Mouse (Mus musculus) lung, embryonic 14.5 days (tissue): Measurements from ENCODE around the gene S100a3. TPM values are rescaled to one million over a fixed set of nuclear protein-coding genes. Genes with fewer than 3 reads are reported as not detected.

Experiments used
- ATAC-seq: fragments of 200-750 bp; cut with Nextera tagmentation; 2 replicates; pipeline ENCODE4 v1.8.0; 2017; ENCODE audit warnings: mild to moderate bottlenecking, moderate TSS enrichment, moderate library complexity; ENCODE audit not compliant: insufficient read depth
- DNase-seq: peaks from one replicate; pipeline ENCODE4 v3.0.0-alpha.2; 2015
- H3K27ac ChIP-seq: fragments of 300-500 bp; sonication (generic); 2 replicates; pipeline ENCODE4 v1.5.1; 2014; ENCODE audit warnings: low read depth, mild to moderate bottlenecking, moderate library complexity
- H3K27me3 ChIP-seq: fragments of 300-500 bp; sonication (generic); 2 replicates; pipeline ENCODE4 v1.6.1; 2014; ENCODE audit warnings: low read length, control low read depth; ENCODE audit not compliant: insufficient read depth
- H3K36me3 ChIP-seq: fragments of 300-500 bp; sonication (generic); 2 replicates; pipeline ENCODE4 v1.6.1; 2014; ENCODE audit warnings: control low read depth; ENCODE audit not compliant: insufficient read depth
- H3K4me1 ChIP-seq: fragments of 300-500 bp; sonication (generic); 2 replicates; pipeline ENCODE4 v1.6.1; 2014; ENCODE audit warnings: antibody characterized with exemption, control low read depth; ENCODE audit not compliant: insufficient read depth
- H3K4me2 ChIP-seq: fragments of 300-500 bp; sonication (generic); 2 replicates; pipeline ENCODE4 v1.6.1; 2014; ENCODE audit warnings: mild to moderate bottlenecking
- H3K4me3 ChIP-seq: fragments of 300-500 bp; sonication (generic); 2 replicates; pipeline ENCODE4 v1.5.1; 2014; ENCODE audit warnings: low read depth, low read length
- H3K9ac ChIP-seq: fragments of 300-500 bp; sonication (generic); 2 replicates; pipeline ENCODE4 v1.6.1; 2014
- H3K9me3 ChIP-seq: fragments of 300-500 bp; sonication (generic); 2 replicates; pipeline ENCODE4 v1.6.1; 2016; ENCODE audit warnings: low read depth, low read length, control low read depth
- CTCF ChIP-seq: IDR thresholded peaks from 2 replicates; pipeline ENCODE4 v1.5.1; 2016; ENCODE audit warnings: antibody characterized with exemption, low read depth
- WGBS: fragments of 180-500 bp; shearing (Covaris S2); extraction: QIAGEN DNeasy Blood & Tissue Kit; methylation state at CpG from one replicate; pipeline ENCODE4 v1.1.7; 2014; 5-methylcytosine and 5-hydroxymethylcytosine counted together
- polyA plus RNA-seq: library from polyadenylated mRNA; unstranded; fragments of >200 nt; fragmentation: Nextera tagmentation; extraction: Ambion mirVana; gene quantifications from 2 replicates; pipeline ENCODE4 v1.2.1, GENCODE M21; 2014

The S100a3 gene
- polyA plus RNA-seq, 1 experiment from 2014 or later, result 0.49 TPM

DNA sequence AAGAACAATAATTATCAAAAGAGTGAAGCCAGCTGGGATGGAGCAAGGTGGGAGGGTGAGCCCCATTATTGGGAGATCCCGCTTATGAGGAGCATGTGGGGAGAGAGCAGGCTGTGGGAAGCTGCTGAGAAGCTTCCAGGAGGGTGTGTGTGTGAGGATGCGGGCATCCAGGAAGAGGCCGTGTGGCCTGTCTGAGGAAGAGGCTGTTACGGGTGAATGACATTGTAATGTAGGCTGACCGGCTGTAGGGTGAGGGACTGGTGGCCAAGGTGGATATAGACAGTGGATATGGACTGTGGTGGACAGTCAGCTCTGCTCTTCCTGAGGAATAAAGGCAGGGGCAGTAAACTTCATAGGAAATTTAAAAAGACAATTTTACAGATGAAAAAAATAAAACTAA is 65.1 kb downstream of the S100a3 start:
- Histone ChIP-seq H3K27me3 (no peaks in the 10 kb centered on the region), H3K4me3 (no peak overlapping the region), H3K9ac (no peak overlapping the region), H3K36me3 (no peaks in the 10 kb centered on the region), H3K4me2 (no peak overlapping the region), H3K4me1 (peaks cover 13% of the 10 kb centered on the region; the same call in 1 of the 2 replicates), H3K9me3 (no peaks in the 10 kb centered on the region), H3K27ac (peak overlapping the region; percentile 75)
- ATAC-seq (no peak), DNase-seq (no peak)
- 74% methylated on average over 5 of the region's 5 CpGs for WGBS
- no peak for TF ChIP-seq CTCF

DNA sequence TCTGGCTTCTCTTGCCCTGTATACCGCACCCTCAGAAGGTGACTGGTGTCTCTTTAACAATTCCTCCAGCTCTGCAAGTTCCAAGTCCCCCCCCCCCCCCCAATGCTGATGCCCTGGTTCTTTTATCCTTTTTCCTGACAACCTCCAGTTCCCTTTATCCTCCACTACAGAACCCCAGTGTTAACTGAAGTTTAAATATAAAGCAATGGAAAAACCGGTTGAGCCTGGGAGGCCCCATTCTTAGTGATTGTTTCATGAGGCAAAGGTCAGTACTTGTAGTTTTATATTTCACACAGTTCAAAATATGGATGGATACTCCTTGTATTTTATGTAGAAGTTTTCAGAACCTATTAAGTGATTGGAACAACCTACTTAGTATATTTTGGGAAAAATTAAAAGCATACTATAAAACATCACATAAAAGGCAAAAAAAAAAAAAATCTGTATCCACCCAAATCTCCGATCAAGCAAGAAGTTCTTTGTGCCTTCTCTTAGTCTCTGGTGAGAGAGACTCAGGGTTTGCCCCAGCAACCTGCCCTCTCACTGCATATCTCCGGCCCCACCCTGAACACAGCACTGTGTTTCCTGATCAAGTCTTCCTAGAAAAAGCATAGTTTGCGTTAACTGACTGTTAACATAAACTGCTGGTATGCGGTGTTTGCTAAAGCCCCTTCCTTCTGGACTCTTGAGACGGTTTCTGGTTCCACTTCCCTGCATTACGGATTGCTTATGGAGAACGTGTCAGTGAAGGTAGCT is 66.1 kb downstream of the S100a3 start:
- peaks cover 13% of the 10 kb centered on the region; the same call in 1 of the 2 replicates for H3K4me1 ChIP-seq
- no peaks in the 10 kb centered on the region for H3K9me3 ChIP-seq
- no peak for ATAC-seq
- peak overlapping the region; percentile 75 for H3K27ac ChIP-seq
- no peaks in the 10 kb centered on the region for H3K27me3 ChIP-seq
- H3K4me3 ChIP-seq, result no peak overlapping the region
- no peaks in the 10 kb centered on the region for H3K36me3 ChIP-seq
- H3K4me2 ChIP-seq, result no peak overlapping the region
- peak; percentile 51 for DNase-seq
- TF ChIP-seq CTCF, result no peak
- no peak overlapping the region for H3K9ac ChIP-seq
- WGBS, result 34% methylated on average over 9 of the region's 9 CpGs

DNA sequence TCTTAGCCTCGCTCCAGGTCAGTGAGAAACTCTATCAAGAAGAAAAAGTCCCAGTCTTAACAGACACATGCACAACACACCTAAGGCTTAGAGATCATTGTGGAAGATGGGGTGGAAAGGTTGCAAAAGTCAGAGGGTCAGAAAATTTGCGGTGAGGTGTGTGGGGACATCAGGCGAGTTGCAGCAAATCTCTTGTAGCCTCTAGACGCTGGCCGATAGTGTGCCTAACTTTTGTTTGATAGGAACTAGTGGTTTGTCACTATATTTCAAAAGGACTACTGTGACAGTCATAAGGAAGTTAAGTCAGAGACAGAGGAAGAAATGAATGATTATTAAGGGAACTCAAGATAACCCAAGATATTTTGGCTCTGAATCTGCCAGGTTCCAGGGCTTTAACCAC is 67.0 kb downstream of the S100a3 start:
- peaks cover 13% of the 10 kb centered on the region; the same call in 1 of the 2 replicates for H3K4me1 ChIP-seq
- WGBS, result 83% methylated on average over 5 of the region's 5 CpGs
- no peaks in the 10 kb centered on the region for H3K36me3 ChIP-seq
- no peaks in the 10 kb centered on the region for H3K27me3 ChIP-seq
- H3K9me3 ChIP-seq, result no peaks in the 10 kb centered on the region
- no peak overlapping the region for H3K4me2 ChIP-seq
- H3K9ac ChIP-seq, result no peak overlapping the region
- no peak for TF ChIP-seq CTCF
- H3K4me3 ChIP-seq, result no peak overlapping the region
- H3K27ac ChIP-seq, result peak overlapping the region; percentile 37; the same call in 1 of the 2 replicates
- DNase-seq (no peak), ATAC-seq (no peak)

DNA sequence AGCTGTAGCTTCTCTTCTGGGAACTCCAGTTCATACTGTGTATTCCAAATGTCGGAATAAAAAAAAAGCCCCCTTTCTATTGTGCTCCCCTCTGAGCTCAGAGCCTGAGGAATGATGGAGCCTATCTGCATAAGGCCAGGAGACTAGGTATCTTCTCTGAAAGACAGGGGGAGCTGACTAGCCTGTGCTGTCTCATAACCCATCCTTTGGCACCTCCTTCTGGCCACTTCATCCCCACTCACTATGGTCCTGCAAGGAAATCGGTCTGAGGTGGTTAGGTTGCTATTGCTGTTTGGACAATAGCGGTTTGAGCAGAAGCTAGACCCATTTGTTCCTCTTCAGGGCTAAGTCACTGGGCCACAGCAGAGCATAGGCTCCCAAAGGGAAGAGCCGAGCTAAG is 67.4 kb downstream of the S100a3 start:
- H3K27me3 ChIP-seq, result no peaks in the 10 kb centered on the region
- no peak overlapping the region for H3K9ac ChIP-seq
- peak; percentile 74 for TF ChIP-seq CTCF
- 55% methylated on average over 4 of the region's 4 CpGs for WGBS
- no peak overlapping the region for H3K4me3 ChIP-seq
- H3K27ac ChIP-seq, result no peak overlapping the region
- no peaks in the 10 kb centered on the region for H3K9me3 ChIP-seq
- H3K4me1 ChIP-seq, result peaks cover 13% of the 10 kb centered on the region; the same call in 1 of the 2 replicates
- DNase-seq, result peak; percentile 56
- no peak overlapping the region for H3K4me2 ChIP-seq
- no peaks in the 10 kb centered on the region for H3K36me3 ChIP-seq
- ATAC-seq, result peak; percentile 36; the same call in 1 of the 2 replicates

DNA sequence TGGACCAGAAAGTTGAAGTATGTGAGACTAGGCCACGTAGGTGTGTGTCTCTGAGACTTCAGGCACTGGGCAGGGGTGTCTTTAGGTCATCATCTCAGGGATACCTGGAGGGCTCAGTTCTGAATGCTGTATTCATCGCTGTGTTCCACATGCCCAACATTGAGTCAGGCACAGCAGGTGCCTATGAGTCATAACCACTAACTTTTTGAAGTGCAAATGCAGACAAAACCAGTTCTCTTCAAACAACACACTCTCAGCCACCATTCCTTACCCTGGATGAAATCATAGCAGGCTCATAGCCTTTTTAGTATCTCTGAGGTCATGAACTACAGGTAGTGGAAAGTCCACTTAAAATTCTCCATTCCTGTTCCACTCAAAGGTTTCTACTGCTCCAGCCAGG is 68.9 kb downstream of the S100a3 start:
- Histone ChIP-seq H3K4me3 (no peak overlapping the region), H3K36me3 (no peaks in the 10 kb centered on the region), H3K27me3 (no peaks in the 10 kb centered on the region), H3K27ac (no peak overlapping the region), H3K4me2 (no peak overlapping the region), H3K9me3 (no peaks in the 10 kb centered on the region), H3K4me1 (peaks cover 3% of the 10 kb centered on the region; the same call in 1 of the 2 replicates), H3K9ac (no peak overlapping the region)
- TF ChIP-seq CTCF, result no peak
- no peak for DNase-seq
- WGBS, result 66% methylated on average over 2 of the region's 2 CpGs
- ATAC-seq, result peak; percentile 37; the same call in 1 of the 2 replicates

DNA sequence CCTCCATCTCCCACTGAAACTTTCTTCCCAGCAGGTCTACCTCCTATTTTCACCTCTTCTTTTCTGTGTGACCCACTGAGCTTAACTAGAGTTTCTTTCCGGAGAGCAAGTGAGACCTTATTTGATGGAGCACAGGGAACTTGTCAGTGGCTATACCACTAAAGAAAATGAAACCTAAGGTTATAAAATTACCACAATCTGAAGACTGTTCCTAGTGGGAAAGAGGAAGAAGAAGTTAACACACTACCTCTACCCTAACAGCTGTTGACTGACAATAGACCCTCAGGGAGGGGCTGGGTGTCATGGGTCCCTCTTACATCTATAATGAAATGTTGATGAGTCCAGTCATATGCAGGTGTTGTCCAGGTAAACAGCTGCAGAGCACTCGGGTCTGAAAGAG is 71.6 kb downstream of the S100a3 start:
- Histone ChIP-seq H3K9me3 (no peaks in the 10 kb centered on the region), H3K4me1 (no peaks in the 10 kb centered on the region), H3K4me3 (no peak overlapping the region), H3K36me3 (no peaks in the 10 kb centered on the region), H3K4me2 (no peak overlapping the region), H3K9ac (no peak overlapping the region), H3K27me3 (no peaks in the 10 kb centered on the region), H3K27ac (no peak overlapping the region)
- WGBS, result 61% methylated on average over 2 of the region's 2 CpGs
- no peak for DNase-seq
- ATAC-seq, result no peak
- TF ChIP-seq CTCF, result no peak

DNA sequence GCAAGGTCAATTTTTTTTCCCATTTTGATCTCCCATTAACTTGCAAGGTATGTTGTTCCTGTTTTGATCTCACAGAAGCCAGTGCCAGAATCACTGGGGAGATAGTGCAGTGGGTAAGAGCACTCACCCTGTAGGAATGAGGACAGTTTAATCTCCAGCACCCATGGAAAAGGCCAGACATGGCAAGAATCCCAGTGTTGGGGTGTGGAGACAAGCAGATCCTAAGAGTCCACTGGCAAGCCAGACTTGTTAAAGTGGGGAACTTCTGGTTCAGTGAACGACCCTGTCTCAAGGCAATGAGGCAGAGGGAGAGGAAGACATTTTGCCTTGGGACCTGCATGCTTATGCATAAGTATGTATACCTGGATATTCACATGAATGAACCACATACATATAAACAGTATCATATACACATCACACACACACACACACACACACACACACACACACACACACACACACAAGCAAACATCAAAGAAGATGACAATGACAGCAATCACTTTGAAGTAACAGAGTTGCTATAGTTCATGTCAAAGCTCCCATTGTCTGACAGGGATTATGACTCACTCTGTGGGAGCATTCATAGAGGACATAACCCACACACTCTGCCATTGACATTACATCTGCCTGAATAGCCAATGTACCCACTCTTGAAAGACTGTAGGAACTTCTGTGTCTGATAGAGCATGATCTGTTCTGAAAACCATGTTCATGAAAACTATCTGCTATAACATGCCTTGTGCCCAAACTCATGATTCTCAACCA is 78.3 kb downstream of the S100a3 start:
- H3K4me1 ChIP-seq, result no peaks in the 10 kb centered on the region
- no peaks in the 10 kb centered on the region for H3K9me3 ChIP-seq
- H3K4me3 ChIP-seq, result no peak overlapping the region
- WGBS, result 57% methylated on average over 1 of the region's 1 CpGs
- DNase-seq (no peak), ATAC-seq (no peak)
- no peaks in the 10 kb centered on the region for H3K36me3 ChIP-seq
- H3K27ac ChIP-seq, result no peak overlapping the region
- H3K4me2 ChIP-seq, result no peak overlapping the region
- no peaks in the 10 kb centered on the region for H3K27me3 ChIP-seq
- no peak overlapping the region for H3K9ac ChIP-seq
- TF ChIP-seq CTCF, result no peak
